Mouse (Mus musculus) left cerebral cortex, postnatal 14 days (tissue): Measurements from ENCODE around the gene Lrrc2. TPM values are rescaled to one million over a fixed set of nuclear protein-coding genes. Genes with fewer than 3 reads are reported as not detected.

Source experiments
- DNase-seq, 2 experiments: peaks; one replicate each; pipeline ENCODE4 v3.0.0; 2021 to 2022; ENCODE audit warnings: low spot score in 2 of 2, mixed read lengths in 1 of 2
- intact Hi-C: fragments of 180-260 bp; cut with DNase I; formaldehyde crosslinking; loops from one replicate; pipeline ENCODE4 v1.15.1; 2025
- microRNA-seq, 2 experiments: library from miRNA; unstranded; fragments of <30 nt; microRNA quantifications; one replicate each; pipeline ENCODE4 v1.2.0; 2022
- total RNA-seq, 2 experiments: library from RNA; stranded (reverse); gene quantifications; 2 replicates each; pipeline ENCODE4 v1.2.3; 2021

The Lrrc2 gene
- total RNA-seq, 2 experiments from 2014 or later = 1.9 to 2.0 TPM

DNA sequence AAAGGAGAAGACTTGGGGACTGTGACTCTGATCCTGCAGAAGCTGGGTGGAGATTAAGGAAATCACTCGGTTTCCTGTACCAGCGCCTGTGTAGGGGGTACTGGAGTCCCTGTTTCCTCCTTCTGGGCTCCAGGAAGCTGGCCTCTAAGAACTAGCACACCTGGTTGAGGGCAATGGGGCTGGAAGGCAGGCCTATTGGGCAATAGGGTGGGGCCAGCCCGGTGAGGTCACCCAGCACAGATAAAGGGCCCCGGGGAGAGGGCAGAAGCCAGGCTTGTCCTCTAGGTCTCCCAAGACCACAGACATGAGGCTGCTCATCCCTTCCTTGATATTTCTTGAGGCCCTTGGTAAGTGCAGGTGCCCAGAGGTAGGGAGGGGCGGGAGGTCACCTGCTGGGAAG is 67.7 kb downstream of the Lrrc2 start, which contains the start of gene Ltf:
Ltf (plus strand) TSS at position 250 of the 400 bp plus-strand sequence.
- DNase-seq = no peak
- intact Hi-C loops = no loop called here

DNA sequence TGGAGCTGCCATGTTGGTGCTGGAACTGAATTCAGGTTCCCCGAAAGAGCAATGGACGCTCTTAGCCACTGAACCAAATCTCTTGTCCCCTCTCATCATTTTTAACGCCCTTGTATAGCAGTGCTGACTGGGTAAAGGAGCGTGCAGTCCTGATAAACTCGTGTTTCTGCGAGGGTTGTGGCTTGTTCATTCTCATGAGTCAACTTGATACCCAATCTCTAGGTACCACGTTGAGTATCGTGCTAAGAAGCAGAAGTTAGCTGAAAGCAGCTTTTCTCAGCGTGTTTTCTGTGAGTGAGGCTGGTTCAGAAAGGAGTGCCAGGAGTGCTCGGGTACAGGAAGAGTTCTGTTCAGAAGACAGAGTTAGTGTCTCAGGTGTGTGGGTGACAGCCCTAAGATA is 75.4 kb downstream of the Lrrc2 start:
- intact Hi-C loops = no loop called here
- no peak for DNase-seq

Small RNA genes within 50 kb of the gene (microRNA-seq; reads per million reads assigned to microRNA genes)
- gene Gm24269 = 0 reads per million in 2 experiments

Other genes starting within 250 kb of the Lrrc2 start
- gene Myl3, start 209.7 kb upstream of the Lrrc2 start, total RNA-seq = under 1 TPM in 1 of 2 experiments, not detected in 1; 0.53 TPM
- 1 to 10 TPM; 6.4 to 8.3 TPM for gene Pth1r, start 204.4 kb upstream of the Lrrc2 start, total RNA-seq
- not detected for gene Prss42, start 153.4 kb upstream of the Lrrc2 start, total RNA-seq
- gene Prss44, start 137.6 kb upstream of the Lrrc2 start, total RNA-seq = not detected
- not detected for gene Prss43, start 124.9 kb upstream of the Lrrc2 start, total RNA-seq
- gene Prss45, start 117.0 kb upstream of the Lrrc2 start, total RNA-seq = under 1 TPM; 0.27 to 0.29 TPM
- not detected for gene Prss46, start 107.0 kb upstream of the Lrrc2 start, total RNA-seq
- not detected for gene Prss50, start 93.6 kb upstream of the Lrrc2 start, total RNA-seq
- gene Als2cl, start 71.7 kb upstream of the Lrrc2 start, total RNA-seq = 10 to 100 TPM in 1 of 2 experiments, 1 to 10 TPM in 1; 9.6 to 10.0 TPM
- 1 to 10 TPM; 4.1 to 4.5 TPM for gene Tmie, start 71.4 kb upstream of the Lrrc2 start, total RNA-seq
- not detected for gene Fam240a, start 34.7 kb upstream of the Lrrc2 start, total RNA-seq
- gene Tdgf1, start 5.4 kb upstream of the Lrrc2 start, total RNA-seq = under 1 TPM; 0.42 to 0.53 TPM
- under 1 TPM in 1 of 2 experiments, not detected in 1; 0.44 TPM for gene Rtp3, start 39.0 kb downstream of the Lrrc2 start, total RNA-seq
- gene Ltf, start 67.7 kb downstream of the Lrrc2 start, total RNA-seq = 1 to 10 TPM in 1 of 2 experiments, not detected in 1; 1.0 TPM
- gene Ccrl2, start 106.0 kb downstream of the Lrrc2 start, total RNA-seq = 1 to 10 TPM in 1 of 2 experiments, under 1 TPM in 1; 0.68 to 1.0 TPM
- gene Lrrfip2, start 166.0 kb downstream of the Lrrc2 start, total RNA-seq = 10 to 100 TPM; 32.2 to 34.2 TPM